Mouse (Mus musculus): ENCODE data around the gene Gm21497.
"Not testable (repeated sequence)": the region's sequence is repeated elsewhere in the genome, so short reads cannot be mapped to it uniquely, and the experiment has no call there.

Gene Gm21497

GRCm38 (mm10) chrY:61646446-61646845, at the start of gene Gm21497:
Gm21497 (plus strand) TSS chrY:61646746.
- not testable (repeated sequence) for DNase-seq
